Mouse (Mus musculus): ENCODE results near the gene Pgbd1. TPM values are rescaled to one million over a fixed set of nuclear protein-coding genes. Genes with fewer than 3 reads are reported as not detected.

Gene Pgbd1
- polyA plus RNA-seq, 1 experiment from 2014 or later, result 4.2 TPM

DNA sequence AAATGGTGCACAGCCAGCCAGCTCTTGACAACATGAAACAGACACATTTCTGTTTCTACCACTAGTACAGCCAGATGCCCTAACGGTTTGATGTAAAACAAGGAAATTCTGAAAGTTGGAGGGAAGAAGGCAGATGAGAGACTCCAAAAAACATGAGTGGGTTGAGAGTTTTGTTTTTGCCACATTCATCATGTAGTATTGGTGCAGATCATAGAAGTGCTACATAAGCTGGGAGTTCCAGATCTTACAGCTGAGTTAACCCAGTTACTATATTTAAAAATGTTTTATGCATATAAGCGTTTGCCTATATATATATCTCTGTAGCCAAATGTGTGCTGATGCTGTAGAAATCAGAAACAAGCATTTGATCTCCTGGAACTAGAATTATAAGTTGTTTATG is 68.2 kb downstream of the Pgbd1 start:
- WGBS, result 89% methylated on average over 2 of the region's 2 CpGs
- no peak for ATAC-seq (ENCODE audit: low FRiP score)
- H3K36me3 ChIP-seq, result peaks cover 44% of the 10 kb centered on the region

More for the DNA sequence above, 68.2 kb downstream of the Pgbd1 start:
- Histone ChIP-seq H3K9ac (no peak overlapping the region), H3K27me3 (no peaks in the 10 kb centered on the region), H3K27ac (no peak overlapping the region), H3K9me3 (no peaks in the 10 kb centered on the region), H3K4me1 (replicated peaks) (no peaks in the 10 kb centered on the region), H3K4me3 (no peak overlapping the region), H3K4me2 (no peak overlapping the region)

MicroRNA genes within 50 kb of the gene (microRNA counts, 519-probe panel; counts per million panel counts)
- microRNA mmu-miR-1896, result 3,957 counts per million, percentile 61 among the panel's probes with 10 or more counts

Small RNA genes lying within 50 kb of the gene (microRNA-seq; reads per million reads assigned to microRNA genes)
- gene Mir1896 (not detected), gene Mir6942 (not detected)

Other genes starting within 250 kb of the Pgbd1 start
- gene Gpx5, start 148.3 kb downstream of the Pgbd1 start, polyA plus RNA-seq (2015; fragmentation: Nextera tagmentation; extraction: Ambion mirVana), result not detected in 2 replicates
- not detected in 2 replicates for gene Gpx6, start 128.9 kb downstream of the Pgbd1 start, polyA plus RNA-seq (2015; fragmentation: Nextera tagmentation; extraction: Ambion mirVana)
- not detected in 2 replicates for gene Olfr1367, start 94.1 kb downstream of the Pgbd1 start, polyA plus RNA-seq (2015; fragmentation: Nextera tagmentation; extraction: Ambion mirVana)
- 13.5 and 15.5 TPM in 2 replicates for gene Zscan12, start 78.2 kb downstream of the Pgbd1 start, polyA plus RNA-seq (2015; fragmentation: Nextera tagmentation; extraction: Ambion mirVana)
- 83.2 and 85.9 TPM in 2 replicates for gene Zkscan3, start 38.3 kb downstream of the Pgbd1 start, polyA plus RNA-seq (2015; fragmentation: Nextera tagmentation; extraction: Ambion mirVana)
- gene Zscan26, start 12.7 kb upstream of the Pgbd1 start, polyA plus RNA-seq (2015; fragmentation: Nextera tagmentation; extraction: Ambion mirVana), result 22.5 and 25.2 TPM in 2 replicates
- 4.2 and 4.6 TPM in 2 replicates for gene Nkapl, start 27.5 kb upstream of the Pgbd1 start, polyA plus RNA-seq (2015; fragmentation: Nextera tagmentation; extraction: Ambion mirVana)
- gene Zkscan4, start 37.8 kb upstream of the Pgbd1 start, polyA plus RNA-seq (2015; fragmentation: Nextera tagmentation; extraction: Ambion mirVana), result 9.9 and 10.0 TPM in 2 replicates
- gene Gm10065, start 38.4 kb upstream of the Pgbd1 start, polyA plus RNA-seq (2015; fragmentation: Nextera tagmentation; extraction: Ambion mirVana), result not detected in 2 replicates
- gene AK157302, start 54.2 kb upstream of the Pgbd1 start, polyA plus RNA-seq (2015; fragmentation: Nextera tagmentation; extraction: Ambion mirVana), result 0.44 and 0.57 TPM in 2 replicates
- 3.8 and 8.1 TPM in 2 replicates for gene Gm11273, start 60.4 kb upstream of the Pgbd1 start, polyA plus RNA-seq (2015; fragmentation: Nextera tagmentation; extraction: Ambion mirVana)
- gene Zkscan8, start 90.1 kb upstream of the Pgbd1 start, polyA plus RNA-seq (2015; fragmentation: Nextera tagmentation; extraction: Ambion mirVana), result 5.8 and 6.6 TPM in 2 replicates
- 0.12 and 0.16 TPM in 2 replicates for gene Olfr1366, start 101.8 kb upstream of the Pgbd1 start, polyA plus RNA-seq (2015; fragmentation: Nextera tagmentation; extraction: Ambion mirVana)
- 0.05 TPM in 2 replicates for gene Olfr1535, start 118.8 kb upstream of the Pgbd1 start, polyA plus RNA-seq (2015; fragmentation: Nextera tagmentation; extraction: Ambion mirVana)
- gene Olfr1364, start 140.7 kb upstream of the Pgbd1 start, polyA plus RNA-seq (2015; fragmentation: Nextera tagmentation; extraction: Ambion mirVana), result not detected in 2 replicates
- gene Olfr1362, start 173.0 kb upstream of the Pgbd1 start, polyA plus RNA-seq (2015; fragmentation: Nextera tagmentation; extraction: Ambion mirVana), result not detected in 2 replicates
- gene Olfr11, start 201.5 kb upstream of the Pgbd1 start, polyA plus RNA-seq (2015; fragmentation: Nextera tagmentation; extraction: Ambion mirVana), result 0.05 and 0.08 TPM in 2 replicates
- gene Olfr1361, start 222.3 kb upstream of the Pgbd1 start, polyA plus RNA-seq (2015; fragmentation: Nextera tagmentation; extraction: Ambion mirVana), result not detected in 2 replicates
- gene Olfr1360, start 236.3 kb upstream of the Pgbd1 start, polyA plus RNA-seq (2015; fragmentation: Nextera tagmentation; extraction: Ambion mirVana), result not detected in 2 replicates